Mouse (Mus musculus) heart, postnatal 0 days (tissue): ENCODE measurements around the gene Ripor3.

Experiments
- CTCF ChIP-seq: IDR thresholded peaks from 2 replicates; pipeline ENCODE4 v1.5.1; 2016; ENCODE audit warnings: antibody characterized with exemption, control low read depth, low read depth
- EP300 ChIP-seq: IDR thresholded peaks from 2 replicates; pipeline ENCODE4 v1.6.1; 2016; ENCODE audit warnings: antibody characterized with exemption, low read depth

DNA sequence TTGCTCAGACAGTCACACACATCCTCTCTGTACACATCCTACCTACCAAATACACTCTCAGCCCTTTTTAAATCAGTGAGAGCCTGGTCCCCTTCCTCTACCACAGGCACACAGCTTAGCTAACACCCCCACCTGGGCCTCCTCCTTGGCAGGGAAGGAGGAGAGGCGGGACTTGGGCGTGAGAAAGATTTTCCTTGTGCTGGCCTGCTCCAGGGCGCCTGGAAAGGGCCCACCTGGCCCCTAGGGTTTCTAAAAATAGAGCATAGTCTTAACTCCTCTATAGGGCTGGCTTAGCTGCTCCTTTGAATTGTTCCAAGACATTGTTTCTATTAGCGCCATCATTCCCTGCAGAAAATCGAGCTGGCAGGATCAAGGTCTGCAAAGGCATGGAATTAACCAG is 35.4 kb upstream of the Ripor3 start:
- TF ChIP-seq CTCF (no peak), EP300 (no peak)
